Mouse (Mus musculus): ENCODE results near the gene Itln1. TPM values are rescaled to one million over a fixed set of nuclear protein-coding genes. Genes with fewer than 3 reads are reported as not detected.

The Itln1 gene
- total and polyA plus RNA-seq, 2 experiments: not detected

- no peak overlapping the region for H3K4me3 ChIP-seq (ENCODE audit: insufficient read depth, low read depth, low read length)
- no peak overlapping the region; the same call in 1 of the 2 replicates for H3K9ac ChIP-seq (ENCODE audit: low read depth, low read length)
- peaks cover 8% of the 10 kb centered on the region for H3K4me1 ChIP-seq (ENCODE audit: control insufficient read depth, insufficient read depth, low read length)
- no peaks in the 10 kb centered on the region for H3K27me3 ChIP-seq (ENCODE audit: control insufficient read depth, insufficient read depth, low read length)
- 5% methylated on average over 5 of the region's 5 CpGs for WGBS
- H3K79me2 ChIP-seq (ENCODE audit: control insufficient read depth, insufficient read depth, low read length): no peaks in the 10 kb centered on the region
- TF ChIP-seq POLR2A (IDR thresholded peaks at IDR 0.05; ENCODE audit: extremely low read depth, insufficient read depth, low read length) (no peak), CTCF (IDR thresholded peaks at IDR 0.05; ENCODE audit: low read depth, low read length) (peak; percentile 21; the same call in 1 of the 2 replicates)
- H3K36me3 ChIP-seq (ENCODE audit: control insufficient read depth, insufficient read depth, low read length): no peaks in the 10 kb centered on the region
- H3K27ac ChIP-seq (replicated peaks; ENCODE audit: insufficient read depth, low read depth, low read length): peak overlapping the region; percentile 68
- DNase-seq (ENCODE audit: extremely low read depth, low read depth, low spot score): peak; percentile 59
These were observed 33.4 kb downstream of the Itln1 start for GRCm38 (mm10) chr1:171501636-171502080.

DNA sequence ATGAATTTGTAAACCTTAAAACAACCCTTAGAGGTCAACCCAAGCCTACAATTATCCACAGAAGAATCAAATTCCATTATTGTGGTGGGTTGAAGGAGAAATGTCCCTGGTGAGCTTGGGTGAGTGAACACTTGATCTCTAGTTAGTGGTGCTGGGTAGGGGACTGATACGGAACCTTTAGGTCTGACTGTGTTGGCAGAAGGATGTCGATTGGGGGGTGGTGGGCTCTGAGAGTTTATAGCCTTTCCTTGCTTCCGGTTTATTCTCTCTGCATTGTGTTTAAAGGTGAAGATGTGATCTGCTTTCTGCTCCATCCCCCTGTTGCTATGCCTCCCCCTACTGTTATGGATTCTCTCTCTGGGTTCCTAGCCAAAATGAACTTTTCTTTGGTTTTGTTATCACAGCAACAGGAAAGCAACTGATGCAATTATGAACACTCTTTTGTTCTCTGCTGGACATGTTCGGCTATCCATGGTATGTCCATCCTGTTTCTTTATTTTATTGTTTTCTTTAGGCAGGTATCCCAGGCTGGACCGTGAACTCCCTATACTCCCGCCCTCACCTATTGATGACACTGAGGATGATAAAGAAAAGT lies 34.0 kb downstream of the Itln1 start:
- Histone ChIP-seq H3K27ac (replicated peaks; ENCODE audit: insufficient read depth, low read depth, low read length) (no peak overlapping the region), H3K4me1 (ENCODE audit: control insufficient read depth, insufficient read depth, low read length) (peaks cover 8% of the 10 kb centered on the region), H3K9ac (ENCODE audit: low read depth, low read length) (no peak overlapping the region), H3K27me3 (ENCODE audit: control insufficient read depth, insufficient read depth, low read length) (no peaks in the 10 kb centered on the region), H3K79me2 (ENCODE audit: control insufficient read depth, insufficient read depth, low read length) (no peaks in the 10 kb centered on the region), H3K4me3 (ENCODE audit: insufficient read depth, low read depth, low read length) (no peak overlapping the region), H3K36me3 (ENCODE audit: control insufficient read depth, insufficient read depth, low read length) (no peaks in the 10 kb centered on the region)
- 64% methylated on average over 6 of the region's 6 CpGs for WGBS
- no peak for DNase-seq (ENCODE audit: extremely low read depth, low read depth, low spot score)
- TF ChIP-seq CTCF (IDR thresholded peaks at IDR 0.05; ENCODE audit: low read depth, low read length) (no peak), POLR2A (IDR thresholded peaks at IDR 0.05; ENCODE audit: extremely low read depth, insufficient read depth, low read length) (no peak)

- Histone ChIP-seq H3K4me3 (ENCODE audit: insufficient read depth, low read depth, low read length) (no peak overlapping the region), H3K9ac (ENCODE audit: low read depth, low read length) (no peak overlapping the region), H3K79me2 (ENCODE audit: control insufficient read depth, insufficient read depth, low read length) (no peaks in the 10 kb centered on the region), H3K27me3 (ENCODE audit: control insufficient read depth, insufficient read depth, low read length) (no peaks in the 10 kb centered on the region), H3K27ac (replicated peaks; ENCODE audit: insufficient read depth, low read depth, low read length) (no peak overlapping the region), H3K4me1 (ENCODE audit: control insufficient read depth, insufficient read depth, low read length) (peaks cover 8% of the 10 kb centered on the region), H3K36me3 (ENCODE audit: control insufficient read depth, insufficient read depth, low read length) (no peaks in the 10 kb centered on the region)
- WGBS: 82% methylated on average over 5 of the region's 5 CpGs
- TF ChIP-seq POLR2A (IDR thresholded peaks at IDR 0.05; ENCODE audit: extremely low read depth, insufficient read depth, low read length) (no peak), CTCF (IDR thresholded peaks at IDR 0.05; ENCODE audit: low read depth, low read length) (no peak)
- no peak for DNase-seq (ENCODE audit: extremely low read depth, low read depth, low spot score)
These were observed 35.2 kb downstream of the Itln1 start for GRCm38 (mm10) chr1:171499856-171500255.

- TF ChIP-seq CTCF (IDR thresholded peaks at IDR 0.05; ENCODE audit: low read depth, low read length) (no peak), POLR2A (IDR thresholded peaks at IDR 0.05; ENCODE audit: extremely low read depth, insufficient read depth, low read length) (no peak)
- WGBS: 94% methylated on average over 6 of the region's 6 CpGs
These were observed 39.7 kb downstream of the Itln1 start for GRCm38 (mm10) chr1:171495371-171495770.

GRCm38 (mm10) chr1:171494241-171494640 lies 40.9 kb downstream of the Itln1 start:
- 95% methylated on average over 13 of the region's 13 CpGs for WGBS
- H3K9ac ChIP-seq (ENCODE audit: low read depth, low read length): no peak overlapping the region
- no peaks in the 10 kb centered on the region for H3K36me3 ChIP-seq (ENCODE audit: control insufficient read depth, insufficient read depth, low read length)
- no peaks in the 10 kb centered on the region for H3K27me3 ChIP-seq (ENCODE audit: control insufficient read depth, insufficient read depth, low read length)
- H3K79me2 ChIP-seq (ENCODE audit: control insufficient read depth, insufficient read depth, low read length): no peaks in the 10 kb centered on the region
- no peak overlapping the region for H3K27ac ChIP-seq (replicated peaks; ENCODE audit: insufficient read depth, low read depth, low read length)
- no peak for DNase-seq (ENCODE audit: extremely low read depth, low read depth, low spot score)
- no peak for TF ChIP-seq POLR2A (IDR thresholded peaks at IDR 0.05; ENCODE audit: extremely low read depth, insufficient read depth, low read length)
- H3K4me1 ChIP-seq (ENCODE audit: control insufficient read depth, insufficient read depth, low read length): no peaks in the 10 kb centered on the region
- H3K4me3 ChIP-seq (ENCODE audit: insufficient read depth, low read depth, low read length): no peak overlapping the region

More at GRCm38 (mm10) chr1:171495371-171495770, 39.7 kb downstream of the Itln1 start:
- Histone ChIP-seq H3K4me3 (ENCODE audit: insufficient read depth, low read depth, low read length) (no peak overlapping the region), H3K27me3 (ENCODE audit: control insufficient read depth, insufficient read depth, low read length) (no peaks in the 10 kb centered on the region), H3K79me2 (ENCODE audit: control insufficient read depth, insufficient read depth, low read length) (no peaks in the 10 kb centered on the region), H3K27ac (replicated peaks; ENCODE audit: insufficient read depth, low read depth, low read length) (no peak overlapping the region), H3K36me3 (ENCODE audit: control insufficient read depth, insufficient read depth, low read length) (no peaks in the 10 kb centered on the region), H3K9ac (ENCODE audit: low read depth, low read length) (no peak overlapping the region), H3K4me1 (ENCODE audit: control insufficient read depth, insufficient read depth, low read length) (no peaks in the 10 kb centered on the region)
- no peak for DNase-seq (ENCODE audit: extremely low read depth, low read depth, low spot score)

DNA sequence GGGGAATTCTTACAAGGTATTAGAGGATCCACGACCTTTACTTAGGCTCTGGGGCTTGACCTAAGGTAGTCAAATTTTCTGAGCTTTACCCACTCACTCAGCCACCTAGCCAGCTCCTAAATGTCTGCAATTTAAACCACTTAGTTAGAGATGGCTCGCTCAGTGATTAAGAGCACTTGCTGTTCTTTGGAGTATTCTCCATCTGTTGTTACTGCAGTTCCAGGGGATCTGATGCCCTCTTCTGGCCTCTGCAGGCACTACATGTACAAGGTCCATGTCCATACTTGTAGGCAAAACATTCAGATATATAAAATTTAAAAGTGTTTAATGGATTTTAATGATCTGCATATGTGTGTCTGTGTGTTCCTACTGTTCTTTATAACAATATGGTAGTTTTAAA lies 56.1 kb downstream of the Itln1 start:
- WGBS: 42% methylated on average over 2 of the region's 2 CpGs
- peak; percentile 58 for DNase-seq (ENCODE audit: extremely low read depth, low read depth, low spot score)
- Histone ChIP-seq H3K4me3 (ENCODE audit: insufficient read depth, low read depth, low read length) (no peak overlapping the region), H3K27ac (replicated peaks; ENCODE audit: insufficient read depth, low read depth, low read length) (no peak overlapping the region), H3K36me3 (ENCODE audit: control insufficient read depth, insufficient read depth, low read length) (no peaks in the 10 kb centered on the region), H3K4me1 (ENCODE audit: control insufficient read depth, insufficient read depth, low read length) (no peaks in the 10 kb centered on the region), H3K27me3 (ENCODE audit: control insufficient read depth, insufficient read depth, low read length) (no peaks in the 10 kb centered on the region), H3K79me2 (ENCODE audit: control insufficient read depth, insufficient read depth, low read length) (no peaks in the 10 kb centered on the region), H3K9ac (ENCODE audit: low read depth, low read length) (no peak overlapping the region)
- TF ChIP-seq CTCF (IDR thresholded peaks at IDR 0.05; ENCODE audit: low read depth, low read length) (peak; percentile 70), POLR2A (IDR thresholded peaks at IDR 0.05; ENCODE audit: extremely low read depth, insufficient read depth, low read length) (no peak)
